Mouse (Mus musculus) right cerebral cortex, postnatal 4 days (tissue): ENCODE data around the gene Ndufaf5.
"Not testable (repeated sequence)": the region's sequence is repeated elsewhere in the genome, so short reads cannot be mapped to it uniquely, and the experiment has no call there.

ENCODE experiments used
- DNase-seq: peaks from one replicate; pipeline ENCODE4 v3.0.0-alpha.2; 2022

Gene Ndufaf5

GRCm38 (mm10) chr2:140170127-140170802 is at the start of gene Ndufaf5, which contains the start of gene Esf1:
Ndufaf5 (plus strand) TSS chr2:140170649.
Esf1 (minus strand) TSS chr2:140170564.
- DNase-seq = peak; percentile 97

GRCm38 (mm10) chr2:140125516-140125915 is 44.9 kb upstream of the Ndufaf5 start:
- DNase-seq = no peak

GRCm38 (mm10) chr2:140151743-140152142 is 18.7 kb upstream of the Ndufaf5 start, which contains the start of gene Gm17374:
Gm17374 (plus strand) TSS chr2:140152043.
- not testable (repeated sequence) for DNase-seq

- no peak for DNase-seq
Observed at GRCm38 (mm10) chr2:140159186-140159730, 11.2 kb upstream of the Ndufaf5 start.

- DNase-seq = no peak
Observed at GRCm38 (mm10) chr2:140163351-140163854, 7.0 kb upstream of the Ndufaf5 start.

GRCm38 (mm10) chr2:140169057-140169456 is 1.4 kb upstream of the Ndufaf5 start:
- DNase-seq = no peak

- no peak for DNase-seq
Observed at GRCm38 (mm10) chr2:140170803-140171553, 529 bp downstream of the Ndufaf5 start.

- DNase-seq = not testable (repeated sequence)
Observed at GRCm38 (mm10) chr2:140185685-140186210, 15.3 kb downstream of the Ndufaf5 start.

GRCm38 (mm10) chr2:140200713-140201112 is 30.3 kb downstream of the Ndufaf5 start:
- DNase-seq = no peak

- DNase-seq = no peak
Observed at GRCm38 (mm10) chr2:140202573-140202972, 32.1 kb downstream of the Ndufaf5 start.

- no peak for DNase-seq
Observed at GRCm38 (mm10) chr2:140203756-140204155, 33.3 kb downstream of the Ndufaf5 start.

- DNase-seq = no peak
Observed at GRCm38 (mm10) chr2:140214519-140215027, 44.1 kb downstream of the Ndufaf5 start.

GRCm38 (mm10) chr2:140215415-140215814 is 45.0 kb downstream of the Ndufaf5 start:
- no peak for DNase-seq

GRCm38 (mm10) chr2:140215965-140216364 is 45.5 kb downstream of the Ndufaf5 start:
- DNase-seq = no peak

GRCm38 (mm10) chr2:140220325-140220724 is 49.9 kb downstream of the Ndufaf5 start:
- no peak for DNase-seq

- no peak for DNase-seq
Observed at GRCm38 (mm10) chr2:140230295-140230694, 59.8 kb downstream of the Ndufaf5 start.

GRCm38 (mm10) chr2:140237245-140237644 is 66.8 kb downstream of the Ndufaf5 start:
- DNase-seq = no peak

- no peak for DNase-seq
Observed at GRCm38 (mm10) chr2:140242398-140242797, 71.9 kb downstream of the Ndufaf5 start.

GRCm38 (mm10) chr2:140243105-140243504 is 72.7 kb downstream of the Ndufaf5 start:
- DNase-seq = no peak
